Mouse (Mus musculus) spleen, postnatal 0 days (tissue): ENCODE results near the gene Upk3b. TPM values are rescaled to one million over a fixed set of nuclear protein-coding genes. Genes with fewer than 3 reads are reported as not detected.

Source experiments
- polyA plus RNA-seq: library from polyadenylated mRNA; unstranded; fragments of >200 nt; fragmentation: Nextera tagmentation; extraction: Ambion mirVana; gene quantifications from 2 replicates; pipeline ENCODE4 v1.2.1, GENCODE M21; 2015

The Upk3b gene
- polyA plus RNA-seq = 28.8 and 32.7 TPM in 2 replicates

GRCm38 (mm10) chr5:136038258-136039214 is at the start of gene Upk3b:
Gene Upk3b, plus strand, starts transcription at chr5:136038496.

GRCm38 (mm10) chr5:135994725-135995687 is 43.3 kb upstream of the Upk3b start, which contains the start of gene Dtx2:
Gene Dtx2, plus strand, starts transcription at chr5:135994800.

GRCm38 (mm10) chr5:136054301-136055077 is 16.2 kb downstream of the Upk3b start, which contains the start of gene Upk3bl:
Gene Upk3bl, plus strand, starts transcription at chr5:136054492.

GRCm38 (mm10) chr5:136083669-136084107 is 45.4 kb downstream of the Upk3b start, which contains the start of gene Rasa4:
Gene Rasa4, plus strand, starts transcription at chr5:136083916.

Other genes with a start within 250 kb of the Upk3b start
- 0.08 TPM in 2 replicates for gene Srrm3, start 231.6 kb upstream of the Upk3b start, polyA plus RNA-seq
- 64.5 and 67.6 TPM in 2 replicates for gene Hspb1, start 150.6 kb upstream of the Upk3b start, polyA plus RNA-seq
- 55.4 and 62.3 TPM in 2 replicates for gene Ywhag, start 103.9 kb upstream of the Upk3b start, polyA plus RNA-seq
- 2.8 and 3.6 TPM in 2 replicates for gene Ssc4d, start 64.0 kb upstream of the Upk3b start, polyA plus RNA-seq
- gene Zp3, start 58.4 kb upstream of the Upk3b start, polyA plus RNA-seq = not detected in 2 replicates
- 6.9 and 10.6 TPM in 2 replicates for gene Dtx2, start 43.7 kb upstream of the Upk3b start, polyA plus RNA-seq
- gene Upk3bl, start 16.0 kb downstream of the Upk3b start, polyA plus RNA-seq = not detected in 2 replicates
- 5.1 and 5.8 TPM in 2 replicates for gene Rasa4, start 45.4 kb downstream of the Upk3b start, polyA plus RNA-seq
- 188 and 203 TPM in 2 replicates for gene Polr2j, start 78.1 kb downstream of the Upk3b start, polyA plus RNA-seq
- 46.2 and 50.8 TPM in 2 replicates for gene Lrwd1, start 97.6 kb downstream of the Upk3b start, polyA plus RNA-seq
- 17.4 and 18.6 TPM in 2 replicates for gene Alkbh4, start 97.7 kb downstream of the Upk3b start, polyA plus RNA-seq
- gene Orai2, start 132.2 kb downstream of the Upk3b start, polyA plus RNA-seq = 9.1 and 12.4 TPM in 2 replicates
- 29.3 and 32.6 TPM in 2 replicates for gene Prkrip1, start 160.5 kb downstream of the Upk3b start, polyA plus RNA-seq
- 2.0 and 3.1 TPM in 2 replicates for gene Sh2b2, start 208.1 kb downstream of the Upk3b start, polyA plus RNA-seq